Comparison of ENCODE assay signal across 20 mouse cellular contexts in genomic region chr10:31189577-31189976, GRCm38 (mm10).
DNase-seq lines count a peak whose midpoint lies in the region; ATAC-seq and TF ChIP-seq lines count a peak whose summit lies in the region.
"Had no signal": no experiment of that assay in that cellular context is flagged by ENCODE, and none has a peak within 500 bp of the region (broad histone marks: within the 10 kb centered on the region; RNA-seq: fewer than 3 reads in every experiment).

No protein-coding gene starts in this region.

- DNase-seq in forebrain, postnatal 0 days, result no peak
- DNase-seq in hindbrain, postnatal 0 days (ENCODE audit: low spot score), result no peak
- DNase-seq in hindbrain, embryonic 14.5 days (ENCODE audit: low spot score), result no peak
- DNase-seq in CH12.LX (ENCODE audit: extremely low read depth), result peak; percentile 7
- peak; percentile 5 for DNase-seq in brain, adult 2 months (ENCODE audit: low read depth, low spot score)
- DNase-seq in lung, postnatal 14 days, result no peak
- DNase-seq: adrenal gland, adult 8-10 months; adrenal gland, postnatal 36 days; cerebellum, adult 11-12 months; cerebellum, adult 9-10 months; cerebellum, postnatal 36 days; gastrocnemius, postnatal 36 days; heart, adult 11 months; heart, postnatal 10 days; kidney, adult 11 months had no signal

- no peak overlapping the region for H3K4me3 ChIP-seq in forebrain, postnatal 0 days (ENCODE audit: low read depth, low read length)
- no peak overlapping the region for H3K4me3 ChIP-seq in forebrain, embryonic 15.5 days
- H3K4me3 ChIP-seq in hindbrain, postnatal 0 days (ENCODE audit: low read length), result no peak overlapping the region
- no peak overlapping the region for H3K4me3 ChIP-seq in hindbrain, embryonic 14.5 days (replicated peaks; ENCODE audit: low read length)
- H3K4me3 ChIP-seq in CH12.LX (replicated peaks in 1 of 3; ENCODE audit: low read depth in 2 of 3, low read length in 2 of 3, poor library complexity in 1 of 3), result no peak overlapping the region
- H3K4me3 ChIP-seq: embryonic facial prominence, embryonic 12.5 days had no signal

- ATAC-seq in forebrain, postnatal 0 days, result no peak
- no peak for ATAC-seq in forebrain, embryonic 15.5 days (replicated peaks)
- no peak for ATAC-seq in hindbrain, postnatal 0 days
- no peak for ATAC-seq in hindbrain, embryonic 14.5 days (ENCODE audit: low FRiP score)
- ATAC-seq: forebrain, embryonic 16.5 days; hindbrain, embryonic 16.5 days had no signal

- no peak overlapping the region for H3K9ac ChIP-seq in forebrain, postnatal 0 days
- no peak overlapping the region for H3K9ac ChIP-seq in forebrain, embryonic 15.5 days (replicated peaks)
- no peak overlapping the region for H3K9ac ChIP-seq in hindbrain, postnatal 0 days (replicated peaks; ENCODE audit: low read length)
- no peak overlapping the region for H3K9ac ChIP-seq in hindbrain, embryonic 14.5 days
- H3K9ac ChIP-seq in CH12.LX (ENCODE audit: insufficient read depth, low read depth), result no peak overlapping the region
- H3K9ac ChIP-seq: embryonic facial prominence, embryonic 12.5 days had no signal

- TF ChIP-seq EP300 in CH12.LX (IDR thresholded peaks at IDR 0.05; ENCODE audit: low read length), result no peak

- no peaks in the 10 kb centered on the region for H3K27me3 ChIP-seq in forebrain, postnatal 0 days (ENCODE audit: insufficient read depth, low read length)
- no peaks in the 10 kb centered on the region for H3K27me3 ChIP-seq in forebrain, embryonic 15.5 days
- H3K27me3 ChIP-seq in hindbrain, postnatal 0 days (ENCODE audit: insufficient read depth, low read length), result no peaks in the 10 kb centered on the region
- H3K27me3 ChIP-seq in hindbrain, embryonic 14.5 days (ENCODE audit: control insufficient read depth, insufficient read depth, low read length), result no peaks in the 10 kb centered on the region
- no peaks in the 10 kb centered on the region for H3K27me3 ChIP-seq in CH12.LX (replicated peaks)
- H3K27me3 ChIP-seq: embryonic facial prominence, embryonic 12.5 days had no signal

- no peaks in the 10 kb centered on the region for H3K4me1 ChIP-seq in forebrain, postnatal 0 days (ENCODE audit: insufficient read depth)
- H3K4me1 ChIP-seq in forebrain, embryonic 15.5 days, result no peaks in the 10 kb centered on the region
- H3K4me1 ChIP-seq in hindbrain, postnatal 0 days (ENCODE audit: insufficient read depth, low read length), result no peaks in the 10 kb centered on the region
- H3K4me1 ChIP-seq in hindbrain, embryonic 14.5 days (replicated peaks; ENCODE audit: control insufficient read depth, insufficient read depth, low read length), result no peaks in the 10 kb centered on the region
- 0 out of 4 replicates have a peak, but pooled peaks cover 0 to 4% of the 10 kb centered on the region in 2 experiments for H3K4me1 ChIP-seq in CH12.LX (ENCODE audit: control insufficient read depth in 1 of 2, insufficient read depth in 2 of 2)
- H3K4me1 ChIP-seq: embryonic facial prominence, embryonic 12.5 days had no signal

- H3K36me3 ChIP-seq in forebrain, postnatal 0 days (ENCODE audit: insufficient read depth), result no peaks in the 10 kb centered on the region
- no peaks in the 10 kb centered on the region for H3K36me3 ChIP-seq in forebrain, embryonic 15.5 days
- H3K36me3 ChIP-seq in hindbrain, postnatal 0 days (ENCODE audit: insufficient read depth, low read length), result no peaks in the 10 kb centered on the region
- no peaks in the 10 kb centered on the region for H3K36me3 ChIP-seq in hindbrain, embryonic 14.5 days (replicated peaks; ENCODE audit: control insufficient read depth, insufficient read depth)
- no peaks in the 10 kb centered on the region for H3K36me3 ChIP-seq in CH12.LX (replicated peaks in 1 of 2; ENCODE audit: control insufficient read depth in 1 of 2, insufficient read depth in 1 of 2, low read length in 1 of 2)
- H3K36me3 ChIP-seq: embryonic facial prominence, embryonic 12.5 days; G1E had no signal

- TF ChIP-seq POLR2A in CH12.LX (IDR thresholded peaks at IDR 0.05; ENCODE audit: low read depth, low read length), result no peak

- dilution Hi-C loops in CH12.LX (cut with MboI; ENCODE audit: extremely low pct_ligation_motif_present, extremely low pct_unique_long_range_greater_than_20kb, low sequenced_read_pairs), result no loop called here

- TF ChIP-seq RAD21 in CH12.LX (IDR thresholded peaks at IDR 0.05; ENCODE audit: low read depth, low read length), result no peak

- H3K27ac ChIP-seq in forebrain, postnatal 0 days (ENCODE audit: low read depth, low read length), result no peak overlapping the region
- no peak overlapping the region for H3K27ac ChIP-seq in forebrain, embryonic 15.5 days (replicated peaks)
- H3K27ac ChIP-seq in hindbrain, postnatal 0 days, result no peak overlapping the region
- H3K27ac ChIP-seq in hindbrain, embryonic 14.5 days, result no peak overlapping the region
- no peak overlapping the region for H3K27ac ChIP-seq in CH12.LX (ENCODE audit: insufficient read depth, low read depth)
- H3K27ac ChIP-seq: embryonic facial prominence, embryonic 12.5 days had no signal

- no peaks in the 10 kb centered on the region for H3K9me3 ChIP-seq in forebrain, postnatal 0 days (ENCODE audit: low read length)
- no peaks in the 10 kb centered on the region for H3K9me3 ChIP-seq in forebrain, embryonic 15.5 days
- no peaks in the 10 kb centered on the region for H3K9me3 ChIP-seq in hindbrain, postnatal 0 days (ENCODE audit: low read length)
- H3K9me3 ChIP-seq in hindbrain, embryonic 14.5 days (ENCODE audit: control insufficient read depth, low read length), result no peaks in the 10 kb centered on the region
- H3K9me3 ChIP-seq in CH12.LX (replicated peaks; ENCODE audit: low read length), result no peaks in the 10 kb centered on the region
- H3K9me3 ChIP-seq: embryonic facial prominence, embryonic 12.5 days; G1E had no signal

- WGBS in forebrain, postnatal 0 days, result 41% methylated on average over 1 of the region's 1 CpGs
- 63% methylated on average over 1 of the region's 1 CpGs for whole genome bisulfite sequencing in forebrain, embryonic 15.5 days
- 41% methylated on average over 1 of the region's 1 CpGs for WGBS in hindbrain, postnatal 0 days
- 38% methylated on average over 1 of the region's 1 CpGs for WGBS in hindbrain, embryonic 14.5 days

- in situ Hi-C loops in CH12.LX (cut with MboI; ENCODE audit: low pct_ligation_motif_present, low pct_unique_long_range_greater_than_20kb, low sequenced_read_pairs), result no loop called here

- no peaks in the 10 kb centered on the region for H3K79me2 ChIP-seq in CH12.LX (replicated peaks; ENCODE audit: control insufficient read depth, extremely low read depth, insufficient read depth, poor library complexity, severe bottlenecking)

- H3K4me2 ChIP-seq in forebrain, postnatal 0 days (ENCODE audit: low read depth), result no peak overlapping the region
- no peak overlapping the region for H3K4me2 ChIP-seq in forebrain, embryonic 15.5 days (replicated peaks)
- H3K4me2 ChIP-seq in hindbrain, postnatal 0 days (ENCODE audit: low read depth, low read length), result no peak overlapping the region
- H3K4me2 ChIP-seq in hindbrain, embryonic 14.5 days (replicated peaks), result no peak overlapping the region
- no peak overlapping the region for H3K4me2 ChIP-seq in CH12.LX (ENCODE audit: insufficient read depth, low read depth, poor library complexity, severe bottlenecking)
- H3K4me2 ChIP-seq: embryonic facial prominence, embryonic 12.5 days had no signal

- TF ChIP-seq CTCF in forebrain, postnatal 0 days (IDR thresholded peaks at IDR 0.05; ENCODE audit: low read depth), result 0 out of 2 replicates have a peak, but pooled peaks have one; percentile 11
- peak; percentile 31 for TF ChIP-seq CTCF in hindbrain, postnatal 0 days (IDR thresholded peaks at IDR 0.05; ENCODE audit: low read depth)
- TF ChIP-seq CTCF in CH12.LX (conservative IDR thresholded peaks at IDR 0.05 in 1 of 2, IDR thresholded peaks at IDR 0.05 in 1 of 2; ENCODE audit: low read depth in 2 of 2, low read length in 2 of 2), result no peak

TF ChIP-seq in CH12.LX, 34 proteins besides CTCF, POLR2A, EP300 and RAD21:
- no peak for TF ChIP-seq E2F4 (IDR thresholded peaks at IDR 0.05; ENCODE audit: insufficient replicate concordance, low read depth, low read length)
- no peak for TF ChIP-seq PAX5 (IDR thresholded peaks at IDR 0.05; ENCODE audit: low read length)
- TF ChIP-seq MXI1 (IDR thresholded peaks at IDR 0.05; ENCODE audit: low read depth, low read length), result no peak
- no peak for TF ChIP-seq NRF1 (IDR thresholded peaks at IDR 0.05; ENCODE audit: low read depth, low read length)
- TF ChIP-seq ZMIZ1 (IDR thresholded peaks at IDR 0.05; ENCODE audit: low read depth, low read length), result no peak
- no peak for TF ChIP-seq MAFK (IDR thresholded peaks at IDR 0.05; ENCODE audit: insufficient replicate concordance, low read length)
- TF ChIP-seq ETS1 (conservative IDR thresholded peaks at IDR 0.05; ENCODE audit: low read depth, low read length), result no peak
- TF ChIP-seq HCFC1 (IDR thresholded peaks at IDR 0.05; ENCODE audit: low read depth, low read length), result no peak
- no peak for TF ChIP-seq BHLHE40 (IDR thresholded peaks at IDR 0.05; ENCODE audit: low read depth, low read length)
- no peak for TF ChIP-seq MYC (IDR thresholded peaks at IDR 0.05; ENCODE audit: low read depth, low read length)
TF ChIP-seq in CH12.LX: peak in this region for 0.

Comparison
In these comparisons a context has a peak if more than half of its experiments do, and no peak if none do; other contexts are left out.
1. DNase-seq: peak in CH12.LX (single experiment) and brain, adult 2 months (single experiment); none in forebrain, postnatal 0 days (single experiment), hindbrain, postnatal 0 days (single experiment), hindbrain, embryonic 14.5 days (single experiment) and lung, postnatal 14 days (single experiment).
2. CTCF ChIP-seq: peak in forebrain, postnatal 0 days (single experiment) and hindbrain, postnatal 0 days (single experiment); none in CH12.LX (0 of 2).